Mouse (Mus musculus): ENCODE results near the gene Mnd1. TPM values are rescaled to one million over a fixed set of nuclear protein-coding genes. Genes with fewer than 3 reads are reported as not detected.

Gene Mnd1
- total RNA-seq, 2 experiments from 2014 or later: 0.68 to 0.96 TPM

DNA sequence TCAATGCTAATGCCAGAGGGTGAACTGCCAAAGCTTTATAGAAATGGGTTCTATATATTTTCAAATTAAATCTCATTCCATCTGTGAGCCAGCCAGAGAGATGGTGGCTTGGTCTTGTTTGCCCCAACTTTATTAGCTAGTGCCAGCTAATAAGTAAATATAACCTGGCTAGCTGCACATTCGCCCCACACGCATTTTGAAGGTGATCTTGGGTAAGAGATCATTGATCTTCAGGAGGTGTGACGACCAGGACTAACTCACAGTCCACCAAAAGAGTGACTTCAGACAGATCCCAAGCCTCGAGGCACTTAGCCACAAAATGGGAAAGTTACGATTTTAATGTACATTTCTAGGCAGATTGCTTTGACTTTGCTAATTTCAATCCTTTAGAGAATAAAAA, 94.6 kb downstream of the Mnd1 start:
- DNase-seq (ENCODE audit: extremely low spot score in 1 of 2, low spot score in 2 of 2): no peak

DNA sequence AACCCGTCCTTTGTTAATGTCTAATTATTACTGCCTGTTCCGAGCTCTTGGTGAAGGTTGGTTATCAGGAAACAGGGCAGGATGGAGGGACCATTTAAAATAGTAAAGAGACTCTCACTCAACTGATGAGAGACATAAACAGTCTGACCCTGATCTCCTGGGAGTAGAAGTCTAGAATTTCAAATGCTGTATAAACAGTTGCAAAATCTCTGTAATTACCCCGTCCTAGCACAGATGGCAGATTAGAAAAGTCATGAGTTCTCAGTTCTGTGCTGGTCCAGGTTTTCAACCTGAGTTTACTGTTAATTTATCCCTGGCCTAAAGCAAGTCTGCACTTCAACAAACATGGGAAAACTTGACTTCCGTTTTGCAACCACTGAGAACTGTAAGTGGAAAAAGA, 95.5 kb downstream of the Mnd1 start:
- Histone ChIP-seq H3K27ac (no peak overlapping the region), H3K4me3 (no peak overlapping the region)
- intact Hi-C loops (cut with DNase I): no loop called here
- DNase-seq (ENCODE audit: extremely low spot score in 1 of 2, low spot score in 2 of 2): no peak
- no peak for TF ChIP-seq CTCF (IDR thresholded peaks at IDR 0.05)

More for the DNA sequence above, 94.6 kb downstream of the Mnd1 start:
- no peak for TF ChIP-seq CTCF (IDR thresholded peaks at IDR 0.05)
- H3K27ac ChIP-seq: no peak overlapping the region
- no peak overlapping the region for H3K4me3 ChIP-seq
- intact Hi-C loops (cut with DNase I): no loop called here

DNA sequence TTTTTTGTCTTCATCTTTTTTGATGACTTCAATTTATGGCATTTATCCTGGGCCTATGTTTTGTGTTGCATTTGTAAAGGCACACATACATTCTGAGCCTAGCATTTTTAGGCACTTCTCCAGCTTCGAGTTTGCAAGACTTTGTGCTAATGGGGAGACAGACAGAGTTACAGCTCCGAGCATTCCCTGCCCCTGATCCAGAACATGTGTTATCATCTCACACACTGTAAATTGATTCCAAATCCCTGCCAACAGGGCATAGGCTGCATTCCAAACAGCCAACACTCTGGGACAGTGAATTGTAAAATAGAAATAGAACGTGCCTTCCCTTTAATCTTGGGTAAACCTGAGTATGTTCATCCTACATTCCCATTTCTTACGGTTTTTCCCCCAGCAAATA, 95.9 kb downstream of the Mnd1 start:
- DNase-seq (ENCODE audit: extremely low spot score in 1 of 2, low spot score in 2 of 2): no peak
- intact Hi-C loops (cut with DNase I): no loop called here
- Histone ChIP-seq H3K27ac (no peak overlapping the region), H3K4me3 (no peak overlapping the region)
- no peak for TF ChIP-seq CTCF (IDR thresholded peaks at IDR 0.05)

DNA sequence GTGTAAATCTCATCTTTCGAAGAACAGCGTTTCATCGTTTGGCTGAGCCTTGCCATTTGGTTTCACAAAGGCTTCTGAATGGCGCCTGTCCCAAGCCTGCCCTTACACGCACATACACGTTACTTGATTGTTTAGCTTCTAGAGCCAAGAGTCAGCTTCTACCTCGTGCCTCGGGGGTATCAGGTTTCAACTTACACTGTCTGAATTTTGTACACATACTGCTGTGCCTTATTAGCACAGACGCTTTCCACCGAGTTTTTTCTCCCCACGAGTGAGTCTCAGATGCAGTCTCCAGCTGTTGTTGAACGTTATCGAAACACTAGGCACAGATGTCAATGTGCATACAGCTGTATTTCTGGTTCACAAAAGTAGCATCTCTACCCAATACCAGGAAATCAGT, 96.3 kb downstream of the Mnd1 start:
- intact Hi-C loops (cut with DNase I): no loop called here
- H3K27ac ChIP-seq: no peak overlapping the region

DNA sequence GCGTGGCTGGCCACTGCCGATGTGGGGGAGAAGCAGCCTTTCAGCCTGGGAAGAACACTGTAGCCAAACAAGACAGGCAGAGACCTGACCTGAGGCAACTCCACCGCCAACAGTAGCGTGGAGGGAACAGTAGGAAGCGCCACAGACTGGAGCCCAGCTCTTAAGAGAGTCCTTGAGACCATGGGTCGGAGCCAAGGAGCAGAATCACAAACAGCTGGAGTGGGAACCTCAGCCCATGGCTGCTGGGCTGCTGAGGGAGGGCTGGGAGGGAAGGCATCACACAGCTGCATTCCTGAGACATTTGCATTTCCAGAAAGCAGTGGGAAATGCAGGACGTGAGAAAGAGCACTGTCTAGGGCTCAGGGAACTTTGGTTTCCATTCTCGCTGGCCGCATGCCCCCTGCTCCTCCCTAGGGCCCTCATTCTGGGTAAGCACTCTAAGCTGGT, 106.8 kb downstream of the Mnd1 start:
- H3K4me3 ChIP-seq: no peak overlapping the region
- intact Hi-C loops (cut with DNase I): no loop called here
- no peak for DNase-seq (ENCODE audit: extremely low spot score in 1 of 2, low spot score in 2 of 2)
- TF ChIP-seq CTCF (IDR thresholded peaks at IDR 0.05): no peak
- H3K27ac ChIP-seq: no peak overlapping the region

More for the DNA sequence above, 96.3 kb downstream of the Mnd1 start:
- H3K4me3 ChIP-seq: no peak overlapping the region
- TF ChIP-seq CTCF (IDR thresholded peaks at IDR 0.05): no peak
- no peak for DNase-seq (ENCODE audit: extremely low spot score in 1 of 2, low spot score in 2 of 2)

DNA sequence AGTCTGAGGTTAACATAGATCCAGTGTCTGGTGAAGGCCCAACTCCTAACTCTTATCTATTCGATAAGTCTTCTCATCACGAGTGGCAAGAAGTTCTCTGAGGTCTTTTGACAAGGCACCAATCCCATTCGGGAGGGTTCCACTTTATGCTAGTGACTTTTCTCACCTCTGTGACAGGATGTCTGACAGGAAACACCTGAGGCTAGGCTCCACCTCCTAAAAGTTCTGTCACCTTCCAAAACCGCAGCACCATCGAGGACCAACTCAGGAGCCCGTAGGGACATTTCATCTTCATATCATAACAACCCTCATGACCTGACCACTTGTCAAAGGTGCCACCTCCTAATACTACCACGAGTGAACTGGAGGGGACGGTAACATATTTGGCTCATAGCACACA, 109.4 kb downstream of the Mnd1 start:
- DNase-seq (ENCODE audit: extremely low spot score in 1 of 2, low spot score in 2 of 2): no peak
- intact Hi-C loops (cut with DNase I): no loop called here
- TF ChIP-seq CTCF (IDR thresholded peaks at IDR 0.05): no peak

DNA sequence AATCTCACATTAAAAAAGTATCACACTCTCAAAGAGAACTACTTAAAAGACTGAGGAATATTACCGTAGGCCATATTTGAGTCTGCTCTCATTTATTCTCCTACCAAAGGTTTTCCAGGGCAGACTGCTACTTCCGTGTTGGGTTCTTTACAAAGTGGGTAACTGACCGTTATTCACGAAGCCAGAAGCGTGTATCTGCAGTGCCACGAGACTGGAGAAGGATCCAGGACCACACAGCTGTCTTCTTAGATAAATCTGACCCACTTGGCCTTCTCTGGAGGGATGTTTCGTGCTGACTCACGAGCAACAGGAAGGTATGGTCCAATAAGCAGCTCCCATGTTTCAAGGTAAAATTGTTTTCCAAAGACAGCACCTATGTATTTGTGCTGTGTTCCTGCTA, 113.8 kb downstream of the Mnd1 start:
- TF ChIP-seq CTCF (IDR thresholded peaks at IDR 0.05): no peak
- no peak overlapping the region for H3K4me3 ChIP-seq
- no peak overlapping the region for H3K27ac ChIP-seq
- DNase-seq (ENCODE audit: extremely low spot score in 1 of 2, low spot score in 2 of 2): no peak
- intact Hi-C loops (cut with DNase I): loop anchor here (5.0 kb wide), 2 partner anchors 86 to 94 kb away; no protein-coding TSS in a partner anchor

More for the DNA sequence above, 109.4 kb downstream of the Mnd1 start:
- Histone ChIP-seq H3K27ac (no peak overlapping the region), H3K4me3 (no peak overlapping the region)

DNA sequence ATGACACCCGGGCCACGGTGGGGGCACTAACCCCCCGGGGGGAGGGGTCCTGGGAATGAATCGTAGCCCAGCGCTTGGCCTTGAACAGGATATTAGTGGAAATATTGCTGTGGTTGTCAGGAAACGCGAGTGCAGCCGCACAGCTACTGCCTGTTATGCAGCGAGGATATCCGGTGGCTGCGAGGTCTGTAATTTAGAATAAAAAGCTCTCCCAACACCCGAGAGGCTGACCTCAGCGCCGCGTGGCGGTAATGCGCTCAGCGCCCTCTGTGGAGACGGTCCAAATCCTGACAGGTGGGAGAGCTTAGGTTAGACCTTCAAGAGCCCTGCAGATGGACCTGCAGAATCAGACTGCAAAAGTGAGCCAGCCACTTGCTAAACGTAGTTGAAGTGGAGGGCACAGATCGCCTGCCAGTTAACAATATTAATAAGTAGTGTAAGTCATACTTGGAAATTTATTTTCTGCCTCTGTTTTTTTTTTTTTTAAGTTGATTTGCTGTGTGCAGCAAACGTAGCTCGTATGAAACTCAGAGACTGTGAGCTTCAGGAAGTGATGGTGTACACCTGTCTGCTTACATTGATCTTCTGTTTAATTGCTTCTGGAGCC, 115.0 kb downstream of the Mnd1 start:
- TF ChIP-seq CTCF (IDR thresholded peaks at IDR 0.05): no peak; the same call in 1 of the 2 replicates
- DNase-seq (ENCODE audit: extremely low spot score in 1 of 2, low spot score in 2 of 2): peak; percentile 33 to 40
- intact Hi-C loops (cut with DNase I): loop anchor here (5.0 kb wide), 2 partner anchors 87 to 93 kb away; no protein-coding TSS in a partner anchor
- peak overlapping the region; percentile 95 for H3K4me3 ChIP-seq
- peak overlapping the region; percentile 69 for H3K27ac ChIP-seq

DNA sequence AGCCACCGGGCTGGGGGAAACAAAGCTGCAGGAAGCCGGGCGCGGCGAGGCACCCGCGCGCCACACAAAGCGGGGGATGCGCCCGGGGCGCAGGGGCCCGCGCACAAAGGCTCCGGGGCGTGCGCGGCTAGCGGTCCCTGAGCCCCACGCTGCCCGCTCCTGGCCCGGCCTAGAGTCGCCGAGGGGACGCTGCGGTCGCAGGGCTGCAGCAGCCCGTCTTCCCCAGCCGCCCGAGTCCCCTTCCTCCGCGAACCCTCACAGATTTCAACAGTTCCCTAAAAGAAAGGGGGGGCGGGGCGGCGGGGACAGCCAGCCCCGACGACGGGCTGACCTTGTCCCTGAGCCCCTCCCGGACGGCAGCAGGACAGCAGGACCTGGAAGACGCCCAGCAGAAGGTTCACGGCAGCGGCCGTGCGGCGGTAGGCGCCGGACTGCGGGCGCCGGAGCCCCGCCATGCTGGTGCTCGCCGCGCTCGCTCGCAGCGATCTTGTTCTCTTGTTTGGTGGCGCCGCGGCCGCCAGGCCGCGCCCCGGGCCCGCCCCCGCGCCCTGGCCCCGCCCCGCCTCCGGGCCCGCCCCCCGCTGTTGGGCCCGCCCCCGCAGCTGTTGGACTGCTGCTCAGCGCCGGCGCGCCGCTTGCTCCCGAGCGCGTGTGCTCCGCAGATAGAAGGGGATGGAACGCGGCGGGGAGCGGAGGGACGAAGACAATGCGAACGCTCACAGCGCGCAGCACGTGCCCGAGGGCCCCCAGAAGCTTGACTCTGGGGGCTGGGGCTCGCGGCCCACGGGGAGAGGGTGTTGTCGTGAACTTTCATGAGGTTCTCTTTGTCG, 115.7 kb downstream of the Mnd1 start, which contains the start of gene Tmem131l:
TSS of gene Tmem131l (minus strand) at position 530 of the 830 bp plus-strand sequence.
- Histone ChIP-seq H3K4me3 (peak within 1 kb of the TSS; percentile 95), H3K27ac (peak within 1 kb of the TSS; percentile 86)
- intact Hi-C loops (cut with DNase I): loop anchor here (5.0 kb wide), 2 partner anchors 87 to 93 kb away; no protein-coding TSS in a partner anchor
- peak; percentile 63 to 73 for DNase-seq (ENCODE audit: extremely low spot score in 1 of 2, low spot score in 2 of 2)
- no peak; the same call in 1 of the 2 replicates for TF ChIP-seq CTCF (IDR thresholded peaks at IDR 0.05)

DNA sequence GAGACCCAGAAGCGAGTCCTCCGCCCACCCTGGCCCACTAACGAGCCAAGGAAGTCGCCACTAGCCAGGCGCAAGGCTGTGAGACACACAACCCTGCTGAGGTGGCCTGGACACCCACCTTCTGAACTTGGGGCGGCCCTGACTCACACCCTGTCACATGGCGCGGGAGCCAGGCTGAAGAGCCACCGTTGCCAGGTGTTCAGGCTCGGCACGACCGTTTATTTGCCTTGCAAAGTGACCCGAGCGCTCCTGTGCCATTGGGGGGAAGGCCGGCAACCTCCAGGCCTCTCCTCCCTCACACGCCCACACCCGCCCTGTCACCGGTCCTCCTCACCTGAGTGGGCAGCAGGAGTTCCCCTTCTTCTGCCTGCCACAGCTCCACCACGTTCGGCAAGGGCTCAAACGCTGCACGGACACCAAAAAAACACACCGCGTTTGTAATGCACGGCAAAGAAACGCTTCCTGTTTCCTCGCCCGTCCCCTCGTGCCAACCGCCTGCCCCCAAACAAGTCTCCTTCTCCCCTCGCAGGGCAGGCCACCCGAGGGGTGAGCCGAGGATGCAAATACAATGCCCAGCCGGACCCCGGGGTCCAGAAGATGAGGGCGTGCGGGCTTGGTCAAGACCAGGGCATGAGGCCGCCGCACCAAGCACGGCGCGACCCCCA, 116.5 kb downstream of the Mnd1 start:
- peak; percentile 27 to 41 for DNase-seq (ENCODE audit: extremely low spot score in 1 of 2, low spot score in 2 of 2)
- Histone ChIP-seq H3K27ac (peak overlapping the region; percentile 86), H3K4me3 (peak overlapping the region; percentile 95)
- intact Hi-C loops (cut with DNase I): no loop called here
- TF ChIP-seq CTCF (IDR thresholded peaks at IDR 0.05): no peak

DNA sequence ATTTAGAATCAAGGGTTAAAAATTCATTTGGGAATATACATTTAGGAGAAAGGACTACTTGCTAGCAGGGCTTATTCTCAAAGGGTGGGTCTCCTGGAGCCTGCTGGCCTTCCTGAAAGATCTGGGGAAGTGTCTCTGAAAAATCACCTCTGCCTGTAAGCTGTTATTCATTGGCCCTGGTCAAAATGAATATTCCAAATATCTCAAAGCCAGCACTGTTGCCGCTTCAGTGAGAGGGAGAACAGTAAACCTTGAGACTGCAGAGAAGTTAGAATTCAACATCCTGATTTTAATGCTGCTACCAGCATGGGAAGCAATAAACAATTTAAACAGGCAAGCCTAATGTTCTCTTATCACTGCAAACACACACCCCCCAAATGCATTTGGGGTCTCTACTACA, 117.5 kb downstream of the Mnd1 start:
- Histone ChIP-seq H3K4me3 (no peak overlapping the region; the same call in 1 of the 2 replicates), H3K27ac (0 out of 2 replicates have a peak overlapping the region, but pooled peaks have one; percentile 7)
- DNase-seq (ENCODE audit: extremely low spot score in 1 of 2, low spot score in 2 of 2): no peak
- intact Hi-C loops (cut with DNase I): no loop called here
- no peak for TF ChIP-seq CTCF (IDR thresholded peaks at IDR 0.05)

Other genes starting within 250 kb of the Mnd1 start
- 10 to 100 TPM; 21.7 to 24.9 TPM for gene Tmem131l, start 115.6 kb downstream of the Mnd1 start, total RNA-seq (2021)
- not detected for gene Gm6525, start 18.3 kb upstream of the Mnd1 start, total RNA-seq (2021)
- gene Trim2, start 151.1 kb upstream of the Mnd1 start, total RNA-seq (2021): 100 to 1,000 TPM; 246 to 280 TPM